Mouse (Mus musculus): Measurements from ENCODE around the gene Ebf1.
A peak's percentile ranks its signal among the peaks of the same experiment; 100 is the strongest.

The Ebf1 gene

DNA sequence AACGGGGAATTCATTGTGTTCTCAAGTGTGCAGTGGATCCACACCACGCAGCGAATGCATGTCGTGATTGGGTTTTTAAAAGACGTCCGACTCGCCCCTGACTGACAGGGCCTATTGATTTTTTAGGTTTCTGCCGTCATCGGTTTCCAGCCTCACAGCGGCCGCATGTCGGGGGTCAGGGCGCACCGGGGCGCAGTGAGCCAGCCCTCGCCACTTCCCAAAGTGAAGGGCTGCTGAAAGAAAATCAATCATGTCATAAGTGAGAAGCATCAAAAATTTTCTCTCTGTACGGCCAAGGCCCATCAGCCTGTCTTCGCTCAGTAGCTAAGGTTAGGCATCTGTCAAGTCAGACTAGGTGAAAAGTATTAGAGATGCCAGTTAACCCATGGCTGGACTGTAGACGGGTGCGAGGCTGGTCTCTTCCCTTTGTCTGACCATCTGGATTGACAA is 124.0 kb downstream of the Ebf1 start:
- no peak for DNase-seq

DNA sequence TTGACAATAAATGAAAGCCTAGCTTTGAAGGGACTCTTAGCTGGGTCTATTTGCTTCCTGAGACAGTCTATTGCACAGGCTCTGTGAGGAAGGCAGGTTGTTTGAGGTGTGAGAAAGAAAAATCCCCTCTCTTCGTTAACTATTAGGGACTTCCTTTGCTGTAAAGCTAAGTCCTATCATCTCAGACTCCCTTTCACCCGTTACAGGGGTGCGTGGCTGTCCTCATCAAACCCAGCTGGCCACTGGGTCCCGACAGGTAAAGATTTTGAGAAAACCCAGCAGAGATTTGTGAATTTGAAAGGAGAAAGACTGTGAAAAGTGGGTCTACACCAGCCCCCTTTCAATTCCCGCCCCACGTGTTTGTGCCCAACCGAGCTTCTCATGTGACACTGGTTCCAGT is 127.3 kb downstream of the Ebf1 start:
- DNase-seq: no peak

DNA sequence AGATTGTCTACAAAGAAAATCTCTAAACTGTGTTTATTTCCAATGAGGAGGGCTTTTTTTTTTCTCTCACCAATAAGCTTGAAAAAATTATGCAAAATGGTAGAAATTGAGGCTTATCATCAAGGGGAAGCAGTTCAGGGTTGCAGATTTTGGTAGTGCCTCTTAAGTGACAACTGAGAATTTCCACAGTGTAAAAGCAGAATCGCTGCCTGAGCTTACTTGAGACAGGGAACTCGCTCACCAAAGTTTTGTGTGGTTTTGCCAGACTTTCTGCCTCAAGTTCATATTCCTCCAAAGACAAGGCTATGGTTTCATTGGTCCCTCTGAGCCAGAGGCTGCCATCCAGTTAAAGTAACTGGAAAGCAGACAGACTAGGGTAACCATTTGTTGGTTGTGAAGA is 128.8 kb downstream of the Ebf1 start:
- no peak for DNase-seq

DNA sequence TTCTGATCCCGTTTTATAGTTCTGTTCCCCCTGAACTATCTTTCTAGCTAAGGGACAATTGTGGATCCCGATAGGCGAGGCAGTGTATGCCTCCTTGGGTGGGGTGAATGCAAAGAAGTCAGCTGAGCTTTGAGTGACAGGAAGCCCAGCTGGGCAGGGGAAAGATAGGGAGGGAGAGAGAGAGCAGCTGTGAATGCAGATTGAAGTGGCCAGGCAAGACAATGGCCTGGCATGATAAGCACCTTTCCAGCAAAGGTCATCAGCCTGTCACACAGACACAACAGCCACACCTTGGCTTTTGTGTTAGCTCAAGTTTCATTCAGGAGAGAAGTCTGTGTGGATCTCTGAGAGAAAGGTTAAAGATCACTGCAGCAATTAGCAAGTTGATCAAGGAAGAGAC is 129.6 kb downstream of the Ebf1 start:
- DNase-seq: no peak

DNA sequence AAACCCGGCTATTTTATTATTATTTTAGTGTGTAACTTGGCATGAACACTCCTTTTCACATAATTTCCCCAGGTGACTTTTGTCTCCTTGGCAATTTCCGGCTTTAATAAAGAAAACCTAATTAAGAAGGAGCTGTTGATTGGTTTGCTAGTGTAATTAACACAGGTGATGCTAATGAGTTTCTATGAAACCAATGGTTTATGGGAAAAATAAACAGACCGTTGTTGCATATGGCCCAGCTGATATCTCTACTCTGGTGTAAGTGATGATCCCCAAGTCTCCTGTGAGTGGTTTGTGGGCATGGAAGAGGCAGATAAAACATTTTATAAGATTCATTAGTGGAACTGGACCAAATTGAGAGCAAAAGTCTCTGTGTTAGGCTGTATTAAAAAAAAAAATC is 132.2 kb downstream of the Ebf1 start:
- no peak for DNase-seq

DNA sequence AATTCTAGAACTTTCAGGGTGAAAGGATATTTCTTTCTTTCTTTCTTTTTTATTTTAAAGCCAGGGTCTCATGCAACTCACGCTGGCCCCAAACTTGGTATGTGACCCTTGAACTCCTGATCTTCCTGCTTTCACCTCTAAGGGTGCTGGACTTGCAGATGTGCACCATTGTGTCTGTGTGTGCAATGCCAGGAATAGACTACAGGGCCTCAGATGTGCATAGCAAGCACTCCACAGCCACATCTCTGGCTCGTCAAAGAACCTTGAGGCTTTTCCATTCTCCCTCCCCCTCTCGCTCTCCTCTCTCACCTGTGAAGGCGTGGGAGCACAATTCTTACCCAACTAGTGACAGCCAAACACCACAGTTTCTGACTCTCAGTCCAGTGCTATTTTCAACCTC is 137.2 kb downstream of the Ebf1 start:
- DNase-seq: no peak

DNA sequence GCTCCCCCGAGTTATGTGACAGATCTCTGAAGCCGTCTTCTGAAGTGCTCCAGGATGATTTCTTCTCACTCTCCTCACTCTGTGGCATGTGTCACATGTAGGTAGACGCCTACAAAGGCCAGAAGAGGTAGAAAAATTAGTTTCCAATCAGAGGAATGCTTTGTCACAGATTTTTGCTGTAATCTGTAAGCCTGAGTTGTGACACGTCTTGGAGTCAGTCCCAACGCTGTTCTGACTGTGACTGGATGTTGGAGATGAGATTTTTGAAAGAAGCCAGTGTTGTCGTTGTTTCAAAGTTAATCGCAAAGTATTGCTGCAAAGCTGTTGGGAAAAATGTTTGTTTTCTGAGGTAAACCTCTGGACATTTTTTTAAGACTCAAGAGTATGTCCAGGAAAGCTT is 139.2 kb downstream of the Ebf1 start:
- no peak for DNase-seq

DNA sequence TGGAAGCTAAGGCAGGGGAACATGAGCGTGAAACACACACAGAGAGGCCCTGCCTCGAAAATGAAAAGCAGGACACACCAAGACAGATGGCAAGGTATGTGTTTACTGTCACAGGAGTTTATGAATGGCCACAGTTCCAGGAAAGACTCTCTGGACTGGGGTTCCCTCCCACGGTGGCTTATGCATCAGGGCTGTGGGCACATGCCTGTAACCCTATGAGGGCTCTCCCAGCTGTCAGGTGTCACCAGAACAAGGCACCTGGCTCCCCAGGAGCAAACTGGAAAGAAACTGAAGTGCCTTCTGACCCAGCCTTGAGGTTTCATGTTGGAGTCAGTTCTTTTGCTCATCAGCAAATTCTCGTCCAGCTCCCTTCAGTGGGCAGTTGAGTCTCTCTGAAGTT is 141.7 kb downstream of the Ebf1 start:
- no peak for DNase-seq

DNA sequence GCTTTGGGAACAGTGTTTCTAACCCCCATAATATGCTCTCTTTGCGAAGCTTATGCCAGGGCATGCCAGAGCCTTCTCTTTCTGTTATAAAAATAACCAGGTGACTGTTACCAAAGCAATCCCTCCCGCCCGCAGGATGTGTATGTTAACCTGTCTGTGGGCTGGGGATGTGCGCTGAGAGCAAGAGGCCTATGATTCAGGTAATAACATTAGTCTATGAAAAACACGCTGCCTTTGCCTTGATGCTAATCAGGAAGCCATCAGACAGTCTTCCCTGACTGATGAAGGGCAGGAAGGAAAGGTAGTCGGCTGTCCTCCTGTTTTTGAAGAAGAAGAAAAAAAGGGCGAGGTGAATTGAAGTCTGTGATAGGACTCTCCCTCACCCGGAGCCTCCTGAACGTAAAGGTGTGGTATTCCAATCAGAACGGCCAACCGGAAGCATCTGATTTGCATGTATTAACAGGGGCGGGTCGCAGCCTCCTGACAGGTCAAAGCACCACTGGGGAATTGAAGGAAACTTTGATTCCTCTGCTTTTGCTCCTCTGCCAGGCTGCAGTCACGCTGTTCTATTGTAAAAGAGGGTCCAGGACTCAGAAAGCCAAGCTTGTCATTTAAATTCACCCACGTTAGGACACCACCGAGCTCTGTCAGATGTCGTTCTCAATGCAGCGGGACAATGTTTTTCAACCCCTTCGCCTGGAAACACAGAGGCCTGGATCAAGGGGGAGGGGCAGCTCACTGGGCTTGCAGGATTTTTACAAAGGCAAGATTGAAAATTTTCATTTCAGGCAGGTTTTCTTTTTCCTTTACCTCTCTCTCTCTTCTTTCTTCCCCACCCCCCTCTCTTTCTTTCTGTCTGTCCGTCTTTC is 144.2 kb downstream of the Ebf1 start:
- no peak for DNase-seq

DNA sequence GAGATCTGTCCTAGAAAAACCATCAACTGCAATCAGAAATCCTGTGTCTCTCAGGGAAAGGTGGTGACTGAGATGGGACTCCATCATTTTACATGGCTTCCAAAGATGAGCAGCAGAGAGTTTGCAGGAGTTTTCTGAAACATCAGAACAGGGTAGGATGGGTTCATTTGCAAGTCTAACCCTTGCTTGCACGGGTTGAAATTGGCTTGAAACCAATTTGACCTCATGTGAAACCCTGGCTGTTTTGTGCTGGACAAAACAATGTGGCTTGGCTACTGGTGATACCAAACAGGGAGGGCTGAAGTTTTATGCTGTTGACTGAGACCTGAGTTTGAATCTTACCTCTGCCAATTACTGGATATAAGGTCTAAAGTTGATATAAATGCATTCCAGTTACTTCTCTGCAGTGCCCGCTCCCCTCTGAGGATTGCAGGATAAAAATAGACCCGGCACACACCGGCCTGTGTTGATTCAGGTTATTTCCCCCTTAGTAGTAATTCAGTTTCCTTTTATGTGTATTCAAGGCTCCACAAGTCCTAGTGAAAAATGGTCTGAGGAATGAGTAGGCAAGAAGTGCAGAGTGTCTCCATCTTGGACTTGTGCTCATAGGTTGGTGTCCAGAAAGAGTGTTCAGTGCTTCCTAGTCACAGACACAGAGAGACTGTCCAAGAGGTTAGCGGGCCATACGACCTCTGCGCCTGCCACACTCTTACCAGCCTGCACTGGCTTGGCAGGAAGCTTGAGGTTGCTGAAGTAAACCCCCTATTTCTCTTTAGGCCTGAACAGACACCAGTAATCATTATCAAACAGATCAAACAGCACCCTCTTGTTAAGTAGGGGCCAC is 147.1 kb downstream of the Ebf1 start:
- DNase-seq: no peak

DNA sequence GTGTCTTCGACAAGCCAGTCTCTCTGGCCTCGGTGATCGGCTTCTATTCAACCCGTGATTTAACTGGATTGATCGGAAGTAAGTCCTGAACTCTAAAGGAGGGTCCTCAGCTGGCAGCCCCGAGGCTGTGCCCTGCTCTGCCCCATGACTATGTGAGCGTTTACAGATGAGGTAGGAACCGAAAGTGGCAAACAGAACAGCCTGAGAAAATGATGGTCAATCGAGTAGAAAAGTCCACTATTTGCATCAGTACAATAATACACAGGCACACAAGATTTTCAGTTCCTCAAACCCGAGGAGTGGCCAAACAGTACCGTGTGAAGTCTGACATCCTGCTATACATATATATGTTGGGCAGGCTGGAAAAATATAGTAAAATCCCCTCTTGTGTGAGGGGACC is 147.9 kb downstream of the Ebf1 start:
- DNase-seq: no peak

DNA sequence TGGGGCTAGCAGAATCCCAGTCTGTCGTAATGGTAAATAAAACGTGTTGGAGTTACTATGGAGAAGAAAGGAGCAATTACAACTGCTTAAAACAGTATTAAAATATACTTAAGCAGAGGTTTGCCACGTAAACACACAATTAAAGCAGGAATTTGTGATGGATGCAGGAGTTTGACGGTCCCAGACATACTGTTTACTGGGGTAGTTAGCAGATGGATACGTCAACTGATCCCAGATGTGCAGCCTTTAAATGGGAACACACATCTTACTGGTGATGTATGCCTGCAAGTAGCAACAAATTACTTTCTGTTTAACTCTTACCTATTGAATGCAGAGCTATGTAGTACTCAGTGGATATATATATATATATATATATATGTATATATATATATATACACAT is 149.1 kb downstream of the Ebf1 start:
- no peak for DNase-seq

DNA sequence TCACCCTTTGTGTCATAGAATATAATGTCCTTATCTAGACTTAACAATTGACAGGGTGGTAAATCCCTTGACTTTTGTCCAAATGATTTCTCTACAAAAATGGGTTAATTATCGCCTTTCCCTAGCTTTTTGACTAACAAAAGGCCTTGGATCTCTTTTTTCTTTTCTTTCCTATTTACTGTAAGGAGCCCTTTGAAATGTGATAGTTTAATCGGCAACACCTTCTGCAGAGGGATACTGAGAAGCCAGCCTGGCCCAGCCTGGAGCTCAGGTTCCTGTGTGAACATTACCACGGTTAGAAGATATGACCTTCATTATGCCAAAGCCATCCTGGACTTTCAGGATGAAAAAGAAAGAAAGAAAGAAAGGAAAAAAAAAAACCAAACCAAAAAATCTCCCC is 150.2 kb downstream of the Ebf1 start:
- DNase-seq: no peak

DNA sequence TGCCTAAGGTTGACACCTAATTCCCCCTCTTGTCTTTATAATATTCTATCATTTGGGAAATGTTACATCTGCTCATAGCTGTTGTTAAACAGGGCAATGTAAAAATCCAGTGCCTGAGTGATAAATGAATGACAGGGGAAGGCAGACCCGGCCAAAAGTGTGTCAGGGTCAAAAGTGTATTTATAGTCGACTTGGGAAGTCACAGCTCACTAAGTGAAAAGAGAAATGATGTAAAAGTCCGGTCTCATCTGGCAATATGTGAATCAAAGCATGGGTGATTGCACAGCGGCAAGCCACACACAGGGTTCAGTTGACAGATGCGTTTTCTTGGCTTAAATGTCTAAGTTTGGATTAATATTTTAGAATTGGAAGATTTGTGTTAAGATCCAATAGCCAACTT is 151.2 kb downstream of the Ebf1 start:
- no peak for DNase-seq

DNA sequence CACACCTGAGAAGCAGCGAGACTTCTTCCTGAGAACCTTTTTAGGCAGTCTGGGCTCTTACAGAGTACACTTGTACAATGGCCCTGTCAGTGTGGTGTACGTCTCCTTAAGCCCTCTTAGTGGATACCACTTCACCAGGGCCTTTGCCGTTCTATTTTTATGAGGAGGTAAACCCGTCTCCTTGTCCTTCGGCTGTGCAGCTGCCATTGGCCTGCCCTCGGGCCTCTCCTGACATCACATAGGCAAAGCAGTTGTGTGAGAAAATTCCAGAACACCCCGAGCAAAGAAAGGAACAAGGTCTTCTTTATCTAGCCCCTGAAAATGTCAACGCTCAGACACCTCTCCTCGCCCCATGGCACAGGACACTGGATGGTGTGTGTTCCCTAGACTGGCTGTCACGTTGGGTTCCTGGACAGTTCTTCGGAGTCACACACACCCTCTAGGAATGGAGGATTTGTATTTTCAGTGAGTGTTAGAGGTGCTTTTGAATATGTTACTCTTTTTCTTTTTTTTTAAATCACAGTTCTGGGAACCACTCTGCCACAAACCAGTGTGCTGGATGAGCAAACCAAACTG is 154.0 kb downstream of the Ebf1 start:
- DNase-seq: no peak

DNA sequence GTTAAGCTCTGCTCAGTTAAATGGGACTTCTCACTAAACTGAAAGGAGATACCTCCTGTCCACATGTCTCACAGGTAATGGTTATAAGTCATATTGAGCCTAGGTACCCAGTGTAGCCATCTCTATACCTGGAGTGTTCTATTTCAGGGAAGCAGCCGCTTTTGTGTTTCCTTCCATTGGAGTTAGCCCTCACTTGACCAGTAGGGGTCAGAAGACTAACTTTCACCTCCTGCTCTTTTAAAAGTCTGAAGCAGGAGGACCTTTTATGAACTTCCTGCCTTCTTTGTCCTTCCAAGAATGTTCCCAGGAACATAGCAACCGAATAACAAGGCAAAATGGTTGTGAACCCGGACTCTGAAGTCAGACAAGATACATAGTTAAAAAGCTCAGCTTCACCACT is 157.3 kb downstream of the Ebf1 start:
- DNase-seq: peak in 1 of 2 experiments; percentile 18

DNA sequence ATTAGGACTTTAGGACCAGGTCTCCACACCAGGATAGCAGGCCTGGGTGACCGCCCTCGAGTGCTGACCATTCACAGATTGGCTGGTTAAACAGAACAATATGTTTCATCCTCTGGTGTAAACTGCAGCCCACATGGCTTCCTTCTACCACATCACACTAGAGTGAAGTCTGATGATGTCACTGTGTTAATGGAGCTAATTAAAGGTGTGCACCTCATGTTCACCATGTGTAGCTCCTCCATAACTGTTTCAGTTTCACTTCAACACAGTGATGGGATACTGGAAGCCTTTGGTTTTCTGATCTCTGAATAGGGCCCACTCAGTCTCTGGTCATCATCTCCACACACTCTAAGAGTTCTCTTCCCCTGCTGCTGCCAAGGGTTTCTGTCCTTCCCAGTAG is 158.4 kb downstream of the Ebf1 start:
- DNase-seq: no peak

DNA sequence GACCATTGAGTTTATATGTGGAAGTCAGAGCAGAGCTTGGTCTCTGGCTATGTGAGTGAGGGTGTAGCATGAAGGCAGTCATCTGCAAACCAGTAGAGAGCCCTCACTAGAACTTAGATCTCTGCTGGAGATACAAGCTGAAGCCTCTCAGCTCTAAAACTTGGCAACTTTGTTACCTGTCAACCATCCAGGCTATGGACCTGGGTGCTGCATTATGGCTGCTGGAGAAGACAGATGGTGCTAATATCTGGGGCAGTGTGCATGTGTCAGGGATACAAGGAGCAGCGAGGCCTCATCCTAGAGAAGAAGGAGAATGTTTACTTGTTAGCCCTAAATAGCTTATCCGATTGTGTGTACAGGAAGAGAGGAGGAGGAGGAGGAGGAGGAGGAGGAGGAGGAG is 159.4 kb downstream of the Ebf1 start:
- DNase-seq: no peak

DNA sequence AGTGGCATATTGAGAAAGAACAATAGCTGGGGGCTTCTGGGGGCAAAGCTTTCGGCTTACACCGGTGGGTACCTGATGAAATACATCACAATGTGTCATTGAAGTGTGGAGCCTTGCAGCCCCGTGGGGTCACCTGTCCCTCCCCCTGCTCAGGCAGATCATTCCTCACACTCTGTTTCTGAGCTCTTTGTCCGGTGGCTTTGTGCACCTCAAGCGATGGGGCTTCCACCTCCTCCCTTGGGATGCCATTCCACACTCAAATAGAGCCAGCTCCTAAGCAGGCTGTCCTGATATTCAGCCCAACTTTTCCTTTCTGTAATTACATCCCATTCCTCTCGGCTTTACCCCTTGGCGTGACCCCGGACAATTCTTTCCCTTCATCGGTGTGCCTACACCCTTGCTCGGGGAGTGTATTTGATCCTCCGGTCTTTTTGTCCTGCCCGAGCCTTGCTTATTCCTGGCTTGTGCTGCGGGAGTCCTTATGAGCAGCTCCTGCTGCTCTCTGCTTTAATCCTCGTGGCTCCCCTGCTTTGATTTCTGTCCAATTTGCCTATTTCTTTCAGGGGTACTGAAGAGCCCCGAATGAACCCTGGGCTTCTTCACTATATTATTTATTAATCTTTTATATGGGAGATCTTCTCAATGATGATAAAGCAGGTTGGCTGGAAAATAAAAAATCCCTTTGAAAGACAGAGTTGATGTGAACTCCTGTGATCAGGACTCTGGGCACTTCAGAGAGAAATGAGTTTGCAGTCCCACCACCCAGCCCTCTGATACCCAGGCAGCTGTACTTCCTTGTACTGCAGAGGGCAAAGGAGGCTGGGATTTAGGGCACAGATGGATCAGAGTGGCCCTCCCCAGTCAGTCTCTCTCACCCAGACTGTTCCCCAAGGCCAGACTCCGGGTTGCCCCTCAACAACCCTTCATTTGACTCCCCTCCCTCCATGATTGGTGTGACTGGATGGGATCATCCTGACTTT is 160.5 kb downstream of the Ebf1 start:
- no peak for DNase-seq

DNA sequence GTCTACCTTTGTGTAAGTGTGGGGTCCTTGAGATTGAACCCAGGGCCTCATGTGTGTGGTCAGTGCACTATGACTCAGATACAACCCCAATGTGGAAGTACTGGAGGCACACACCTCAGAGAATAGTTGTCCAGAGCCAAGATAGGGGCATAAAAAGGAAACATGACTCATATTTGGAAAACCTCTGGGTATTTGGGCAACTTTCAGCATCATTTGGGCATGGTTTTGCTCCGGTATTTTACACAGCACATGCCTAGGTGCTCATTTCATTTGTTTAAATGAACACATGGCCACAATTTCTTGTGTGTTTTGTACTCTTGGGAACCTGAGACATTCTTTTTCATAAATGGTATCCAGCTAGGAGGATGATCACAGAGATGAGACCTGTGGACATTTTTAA is 161.9 kb downstream of the Ebf1 start:
- no peak for DNase-seq

DNA sequence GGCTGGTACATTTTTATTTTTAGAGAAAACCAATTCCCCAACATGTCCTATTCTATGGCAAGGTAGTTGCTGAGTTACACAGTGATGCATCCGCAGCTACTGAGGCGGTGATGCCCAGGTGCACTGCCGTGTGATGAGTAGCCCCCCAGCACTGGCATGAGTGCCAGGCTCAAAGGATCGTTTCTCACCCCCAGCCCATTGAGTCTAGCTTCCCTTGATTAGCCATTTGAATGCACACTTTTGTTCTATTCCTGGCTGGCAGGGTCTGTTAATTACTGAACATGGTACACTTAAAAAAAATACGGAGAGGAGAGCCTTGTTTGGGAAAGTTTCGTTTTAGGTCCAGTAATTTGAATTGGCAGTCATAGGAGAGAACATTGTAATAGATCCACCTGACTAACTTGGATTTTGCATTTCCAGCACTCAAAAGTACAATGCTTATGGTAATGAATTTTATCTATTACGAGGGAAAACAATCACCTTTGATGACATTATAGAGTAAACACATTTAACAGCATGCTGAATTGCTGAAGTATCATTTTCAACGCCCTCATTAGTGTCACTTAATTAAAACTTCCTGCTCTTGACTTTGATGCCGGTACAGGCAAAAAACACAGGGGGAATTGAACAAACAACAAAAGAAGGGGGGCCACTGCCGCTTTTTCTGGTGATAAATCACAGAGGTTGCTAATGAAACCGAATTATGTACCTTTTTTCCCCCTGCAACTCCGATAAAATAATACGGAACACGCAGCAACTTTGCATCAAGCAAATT is 167.3 kb downstream of the Ebf1 start:
- DNase-seq: no peak

DNA sequence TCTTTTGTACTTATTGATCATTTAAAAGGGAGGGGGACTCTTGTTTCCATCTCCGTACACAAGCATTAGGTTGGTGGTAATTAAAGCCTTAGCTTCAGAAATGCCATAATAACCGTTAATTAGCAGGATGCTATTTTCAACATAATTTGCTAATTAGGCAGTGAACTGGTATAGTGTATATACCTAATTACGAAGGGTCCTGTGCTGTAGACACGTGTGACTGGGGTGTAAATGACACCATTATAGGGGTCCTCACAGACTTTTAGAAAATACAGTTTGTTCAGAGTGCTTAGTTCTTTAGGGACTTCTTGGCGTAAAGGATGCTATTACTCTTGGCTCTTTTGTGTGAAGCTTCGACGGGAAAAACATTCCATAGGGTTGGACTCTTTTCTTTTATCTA is 167.9 kb downstream of the Ebf1 start:
- DNase-seq: no peak

Data from kidney, postnatal 25 days (tissue).